Mouse (Mus musculus): ENCODE measurements around the gene Adam10.

Adam10 gene

GRCm38 (mm10) chr9:70678682-70679131 is at the start of gene Adam10:
Adam10 (plus strand) TSS chr9:70678997.
- DNase-seq: peak; percentile 96 to 99

GRCm38 (mm10) chr9:70629711-70630110 is 49.1 kb upstream of the Adam10 start:
- peak; percentile 66 to 70 for DNase-seq

- no peak for DNase-seq
Observed at GRCm38 (mm10) chr9:70631665-70632064, 47.1 kb upstream of the Adam10 start.

GRCm38 (mm10) chr9:70636748-70637147 is 42.0 kb upstream of the Adam10 start:
- DNase-seq: no peak

GRCm38 (mm10) chr9:70650260-70650659 is 28.5 kb upstream of the Adam10 start:
- no peak for DNase-seq

GRCm38 (mm10) chr9:70650994-70651393 is 27.8 kb upstream of the Adam10 start:
- DNase-seq: no peak

GRCm38 (mm10) chr9:70652221-70652620 is 26.6 kb upstream of the Adam10 start:
- DNase-seq: no peak

GRCm38 (mm10) chr9:70653875-70654274 is 24.9 kb upstream of the Adam10 start:
- DNase-seq: no peak

GRCm38 (mm10) chr9:70654496-70654895 is 24.3 kb upstream of the Adam10 start:
- DNase-seq: peak; percentile 50 to 58

GRCm38 (mm10) chr9:70655764-70656129 is 23.1 kb upstream of the Adam10 start:
- no peak for DNase-seq

GRCm38 (mm10) chr9:70656130-70657007 is 22.4 kb upstream of the Adam10 start, which contains the start of gene Gm10642:
Gm10642 (plus strand) TSS chr9:70656251.
- peak; percentile 51 to 66 for DNase-seq

- DNase-seq: peak; percentile 96 to 100
Observed at GRCm38 (mm10) chr9:70657013-70657967, 21.5 kb upstream of the Adam10 start, which contains the start of gene Mindy2. Mindy2 (minus strand) TSS chr9:70657174.

GRCm38 (mm10) chr9:70658266-70658665 is 20.5 kb upstream of the Adam10 start:
- no peak for DNase-seq

- peak in 1 of 2 experiments; percentile 22 for DNase-seq
Observed at GRCm38 (mm10) chr9:70664847-70665246, 13.9 kb upstream of the Adam10 start.

GRCm38 (mm10) chr9:70665372-70666145 is 13.2 kb upstream of the Adam10 start:
- DNase-seq: peak; percentile 94 to 98

- DNase-seq: no peak
Observed at GRCm38 (mm10) chr9:70666811-70667210, 12.0 kb upstream of the Adam10 start.

GRCm38 (mm10) chr9:70668048-70668447 is 10.7 kb upstream of the Adam10 start:
- no peak for DNase-seq

GRCm38 (mm10) chr9:70669197-70669596 is 9.6 kb upstream of the Adam10 start:
- DNase-seq: no peak

GRCm38 (mm10) chr9:70670381-70670780 is 8.4 kb upstream of the Adam10 start:
- no peak for DNase-seq

GRCm38 (mm10) chr9:70671278-70671677 is 7.5 kb upstream of the Adam10 start:
- DNase-seq: no peak

- DNase-seq: peak; percentile 19 to 30
Observed at GRCm38 (mm10) chr9:70671772-70672579, 6.8 kb upstream of the Adam10 start.
